Mouse (Mus musculus): Measurements from ENCODE around the gene Macrod2. TPM values are rescaled to one million over a fixed set of nuclear protein-coding genes. Genes with fewer than 3 reads are reported as not detected.

The Macrod2 gene
- polyA plus RNA-seq, 1 experiment: 16.3 TPM

GRCm38 (mm10) chr2:142362888-142363287 is 1967.8 kb downstream of the Macrod2 start:
- Histone ChIP-seq H3K36me3 (ENCODE audit: control insufficient read depth, insufficient read depth, low read length) (no peaks in the 10 kb centered on the region), H3K4me1 (ENCODE audit: control insufficient read depth, insufficient read depth, low read length) (no peaks in the 10 kb centered on the region), H3K27ac (ENCODE audit: control insufficient read depth, insufficient read depth, low read depth, low read length) (no peak overlapping the region), H3K4me3 (ENCODE audit: control insufficient read depth, low read depth, low read length) (no peak overlapping the region), H3K27me3 (ENCODE audit: control insufficient read depth, insufficient read depth, low read length) (no peaks in the 10 kb centered on the region)
- TF ChIP-seq POLR2A (IDR thresholded peaks at IDR 0.05; ENCODE audit: control insufficient read depth, low read depth, low read length) (no peak), CTCF (IDR thresholded peaks at IDR 0.05; ENCODE audit: control insufficient read depth, insufficient read depth, insufficient replicate concordance, low read depth, low read length) (no peak)

DNA sequence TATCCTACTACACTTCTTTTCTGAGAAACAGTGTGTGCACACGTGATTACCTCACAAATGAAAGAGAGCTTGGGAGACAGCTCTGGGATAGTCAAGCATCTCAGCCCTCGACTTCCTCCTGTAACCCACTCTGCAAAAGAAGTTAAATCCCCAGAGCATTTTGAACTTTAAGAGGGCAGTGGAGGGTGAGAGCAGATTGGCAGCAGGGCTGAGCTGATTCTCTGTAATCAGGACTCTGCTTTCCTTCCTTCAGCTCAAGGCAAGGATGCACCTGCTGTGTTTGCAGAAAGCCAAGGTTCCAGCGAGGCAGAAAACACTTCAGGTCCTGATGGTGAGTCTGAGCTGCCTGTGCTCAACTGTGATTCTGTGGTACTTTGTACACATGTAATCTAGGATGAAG is 1978.9 kb downstream of the Macrod2 start:
- TF ChIP-seq CTCF (IDR thresholded peaks at IDR 0.05; ENCODE audit: control insufficient read depth, insufficient read depth, insufficient replicate concordance, low read depth, low read length) (no peak), POLR2A (IDR thresholded peaks at IDR 0.05; ENCODE audit: control insufficient read depth, low read depth, low read length) (no peak)
- Histone ChIP-seq H3K4me1 (ENCODE audit: control insufficient read depth, insufficient read depth, low read length) (no peaks in the 10 kb centered on the region), H3K27ac (ENCODE audit: control insufficient read depth, insufficient read depth, low read depth, low read length) (no peak overlapping the region), H3K36me3 (ENCODE audit: control insufficient read depth, insufficient read depth, low read length) (no peaks in the 10 kb centered on the region), H3K4me3 (ENCODE audit: control insufficient read depth, low read depth, low read length) (no peak overlapping the region), H3K27me3 (ENCODE audit: control insufficient read depth, insufficient read depth, low read length) (no peaks in the 10 kb centered on the region)

DNA sequence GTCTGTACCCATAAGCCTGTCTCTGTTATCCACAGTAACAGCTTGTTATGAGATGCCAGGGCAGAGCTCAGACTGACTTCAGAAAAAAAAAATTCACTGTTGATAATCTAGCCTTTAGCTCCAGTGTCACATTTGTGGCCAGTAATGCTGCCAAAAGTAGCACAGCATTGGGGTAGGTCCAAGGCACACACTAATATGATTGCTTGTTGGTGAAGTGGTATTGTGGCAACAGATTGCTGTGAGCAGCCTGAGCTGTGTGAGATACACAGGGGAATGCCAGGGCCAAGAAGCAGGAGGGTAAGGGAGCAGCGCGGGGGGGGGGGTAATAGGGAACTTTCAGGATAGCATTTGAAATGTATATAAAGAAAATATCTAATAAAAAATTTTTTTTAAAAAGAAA is 1985.5 kb downstream of the Macrod2 start:
- no peaks in the 10 kb centered on the region for H3K27me3 ChIP-seq (ENCODE audit: control insufficient read depth, insufficient read depth, low read length)
- no peaks in the 10 kb centered on the region for H3K36me3 ChIP-seq (ENCODE audit: control insufficient read depth, insufficient read depth, low read length)
- no peaks in the 10 kb centered on the region for H3K4me1 ChIP-seq (ENCODE audit: control insufficient read depth, insufficient read depth, low read length)
- H3K27ac ChIP-seq (ENCODE audit: control insufficient read depth, insufficient read depth, low read depth, low read length): no peak overlapping the region
- TF ChIP-seq CTCF (IDR thresholded peaks at IDR 0.05; ENCODE audit: control insufficient read depth, insufficient read depth, insufficient replicate concordance, low read depth, low read length) (no peak), POLR2A (IDR thresholded peaks at IDR 0.05; ENCODE audit: control insufficient read depth, low read depth, low read length) (no peak)
- H3K4me3 ChIP-seq (ENCODE audit: control insufficient read depth, low read depth, low read length): no peak overlapping the region

DNA sequence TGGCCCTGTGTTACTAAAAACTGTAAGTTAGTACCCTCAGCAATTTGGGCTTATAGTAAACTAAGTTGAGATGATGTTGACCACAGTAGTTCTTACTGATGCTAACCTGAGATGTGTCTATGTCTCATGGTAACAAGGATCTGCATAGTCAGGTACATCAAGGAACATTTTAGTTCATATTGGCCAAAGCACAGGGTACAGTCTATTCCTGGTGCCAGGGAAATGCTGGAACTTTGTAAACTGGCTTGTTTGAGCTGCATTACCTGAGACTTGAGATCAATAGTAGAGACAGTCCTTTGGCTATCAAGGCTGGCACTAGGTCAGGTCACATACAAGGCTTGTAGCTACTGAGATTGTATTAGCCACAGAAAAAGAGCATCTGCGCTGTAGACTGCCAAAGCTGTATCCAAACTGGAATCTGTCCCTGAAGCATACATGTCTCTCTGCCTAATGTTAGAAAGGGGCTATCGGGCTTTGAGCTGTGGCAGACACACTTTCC is 1986.0 kb downstream of the Macrod2 start:
- no peaks in the 10 kb centered on the region for H3K36me3 ChIP-seq (ENCODE audit: control insufficient read depth, insufficient read depth, low read length)
- H3K4me1 ChIP-seq (ENCODE audit: control insufficient read depth, insufficient read depth, low read length): no peaks in the 10 kb centered on the region
- TF ChIP-seq CTCF (IDR thresholded peaks at IDR 0.05; ENCODE audit: control insufficient read depth, insufficient read depth, insufficient replicate concordance, low read depth, low read length) (no peak), POLR2A (IDR thresholded peaks at IDR 0.05; ENCODE audit: control insufficient read depth, low read depth, low read length) (no peak)
- no peak overlapping the region for H3K27ac ChIP-seq (ENCODE audit: control insufficient read depth, insufficient read depth, low read depth, low read length)
- H3K27me3 ChIP-seq (ENCODE audit: control insufficient read depth, insufficient read depth, low read length): no peaks in the 10 kb centered on the region
- no peak overlapping the region for H3K4me3 ChIP-seq (ENCODE audit: control insufficient read depth, low read depth, low read length)

DNA sequence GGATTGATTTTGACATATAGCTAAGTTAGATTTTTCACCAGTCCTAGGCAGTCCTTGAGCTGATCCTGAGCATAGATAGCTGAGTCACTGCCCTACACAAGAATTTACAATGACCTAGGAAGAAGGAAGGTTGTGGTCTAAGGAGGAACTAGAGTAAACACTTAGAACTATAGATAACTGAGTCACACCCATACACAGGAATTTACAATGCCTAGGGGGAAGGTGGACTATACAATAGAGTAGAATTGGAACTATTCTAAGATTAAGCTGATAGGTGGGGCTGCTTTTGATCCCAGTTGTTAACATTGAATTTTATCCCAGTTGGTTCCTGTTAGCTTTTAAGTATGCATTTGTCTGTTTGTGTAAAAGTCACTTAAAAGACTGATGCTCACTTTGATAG is 1998.4 kb downstream of the Macrod2 start:
- no peak overlapping the region for H3K27ac ChIP-seq (ENCODE audit: control insufficient read depth, insufficient read depth, low read depth, low read length)
- no peaks in the 10 kb centered on the region for H3K27me3 ChIP-seq (ENCODE audit: control insufficient read depth, insufficient read depth, low read length)
- H3K4me1 ChIP-seq (ENCODE audit: control insufficient read depth, insufficient read depth, low read length): no peaks in the 10 kb centered on the region
- TF ChIP-seq CTCF (IDR thresholded peaks at IDR 0.05; ENCODE audit: control insufficient read depth, insufficient read depth, insufficient replicate concordance, low read depth, low read length) (no peak), POLR2A (IDR thresholded peaks at IDR 0.05; ENCODE audit: control insufficient read depth, low read depth, low read length) (no peak)
- H3K36me3 ChIP-seq (ENCODE audit: control insufficient read depth, insufficient read depth, low read length): no peaks in the 10 kb centered on the region
- no peak overlapping the region for H3K4me3 ChIP-seq (ENCODE audit: control insufficient read depth, low read depth, low read length)

GRCm38 (mm10) chr2:142399490-142399889 is 2004.4 kb downstream of the Macrod2 start:
- no peak overlapping the region for H3K27ac ChIP-seq (ENCODE audit: control insufficient read depth, insufficient read depth, low read depth, low read length)
- no peaks in the 10 kb centered on the region for H3K27me3 ChIP-seq (ENCODE audit: control insufficient read depth, insufficient read depth, low read length)
- no peaks in the 10 kb centered on the region for H3K4me1 ChIP-seq (ENCODE audit: control insufficient read depth, insufficient read depth, low read length)
- no peak overlapping the region for H3K4me3 ChIP-seq (ENCODE audit: control insufficient read depth, low read depth, low read length)
- H3K36me3 ChIP-seq (ENCODE audit: control insufficient read depth, insufficient read depth, low read length): no peaks in the 10 kb centered on the region
- no peak for TF ChIP-seq POLR2A (IDR thresholded peaks at IDR 0.05; ENCODE audit: control insufficient read depth, low read depth, low read length)

GRCm38 (mm10) chr2:142400781-142401180 is 2005.7 kb downstream of the Macrod2 start:
- no peak overlapping the region for H3K4me3 ChIP-seq (ENCODE audit: control insufficient read depth, low read depth, low read length)
- H3K27me3 ChIP-seq (ENCODE audit: control insufficient read depth, insufficient read depth, low read length): no peaks in the 10 kb centered on the region
- no peaks in the 10 kb centered on the region for H3K36me3 ChIP-seq (ENCODE audit: control insufficient read depth, insufficient read depth, low read length)
- no peak overlapping the region for H3K27ac ChIP-seq (ENCODE audit: control insufficient read depth, insufficient read depth, low read depth, low read length)
- TF ChIP-seq CTCF (IDR thresholded peaks at IDR 0.05; ENCODE audit: control insufficient read depth, insufficient read depth, insufficient replicate concordance, low read depth, low read length) (no peak), POLR2A (IDR thresholded peaks at IDR 0.05; ENCODE audit: control insufficient read depth, low read depth, low read length) (no peak)
- H3K4me1 ChIP-seq (ENCODE audit: control insufficient read depth, insufficient read depth, low read length): no peaks in the 10 kb centered on the region

DNA sequence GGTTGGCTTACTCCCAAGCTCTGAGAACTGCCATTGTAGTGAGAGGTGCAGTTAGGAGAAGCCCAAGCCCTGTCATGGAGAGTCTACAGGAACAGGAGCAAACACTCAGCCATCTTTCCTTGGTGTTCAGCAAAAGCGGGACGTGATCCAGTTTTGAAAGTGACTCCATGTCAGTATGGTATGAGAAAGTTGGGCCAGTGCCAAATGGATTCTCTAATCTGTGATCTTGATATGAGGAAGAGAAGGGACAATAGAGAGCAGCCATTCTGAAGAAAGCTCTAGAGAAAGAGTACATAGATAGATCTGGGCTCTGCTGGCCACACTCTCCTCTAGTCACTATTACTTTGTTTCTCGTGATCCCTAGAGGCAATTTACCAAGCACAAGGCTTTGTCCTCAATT is 2006.2 kb downstream of the Macrod2 start:
- Histone ChIP-seq H3K36me3 (ENCODE audit: control insufficient read depth, insufficient read depth, low read length) (no peaks in the 10 kb centered on the region), H3K4me1 (ENCODE audit: control insufficient read depth, insufficient read depth, low read length) (no peaks in the 10 kb centered on the region), H3K4me3 (ENCODE audit: control insufficient read depth, low read depth, low read length) (no peak overlapping the region), H3K27me3 (ENCODE audit: control insufficient read depth, insufficient read depth, low read length) (no peaks in the 10 kb centered on the region), H3K27ac (ENCODE audit: control insufficient read depth, insufficient read depth, low read depth, low read length) (no peak overlapping the region)
- TF ChIP-seq CTCF (IDR thresholded peaks at IDR 0.05; ENCODE audit: control insufficient read depth, insufficient read depth, insufficient replicate concordance, low read depth, low read length) (no peak), POLR2A (IDR thresholded peaks at IDR 0.05; ENCODE audit: control insufficient read depth, low read depth, low read length) (no peak)

All from testis, adult 2 months (tissue).